Mouse (Mus musculus) bone marrow, adult 2 months (tissue): Measurements from ENCODE around the gene Tmem274. TPM values are rescaled to one million over a fixed set of nuclear protein-coding genes. Genes with fewer than 3 reads are reported as not detected.
"Not testable (repeated sequence)": the region's sequence is repeated elsewhere in the genome, so short reads cannot be mapped to it uniquely, and the experiment has no call there.

Experiments
- H3K27ac ChIP-seq: fragments of 200-500 bp; 2 replicates; pipeline ENCODE4 v1.5.1; 2012; ENCODE audit warnings: low read depth, mild to moderate bottlenecking, control low read depth, inconsistent platforms, low read length; ENCODE audit not compliant: control insufficient read depth, poor library complexity, insufficient read depth
- H3K4me1 ChIP-seq: fragments of 200-500 bp; 2 replicates; pipeline ENCODE4 v1.6.1; 2011; ENCODE audit warnings: low read length; ENCODE audit not compliant: control insufficient read depth, insufficient read depth
- H3K4me3 ChIP-seq: fragments of 200-500 bp; replicated peaks from 2 replicates; pipeline ENCODE3; 2011; ENCODE audit warnings: mild to moderate bottlenecking, low read depth, low read length, control low read depth; ENCODE audit not compliant: control insufficient read depth
- CTCF ChIP-seq: fragments of 200-500 bp; IDR thresholded peaks from 2 replicates; pipeline ENCODE4 v1.5.1; 2011; ENCODE audit warnings: low read length, control low read depth; ENCODE audit not compliant: control insufficient read depth, insufficient read depth
- POLR2A ChIP-seq: fragments of 200-500 bp; IDR thresholded peaks from 2 replicates; pipeline ENCODE4 v1.6.1; 2011; ENCODE audit warnings: low read depth, mild to moderate bottlenecking, control low read depth, low read length, borderline replicate concordance; ENCODE audit not compliant: control insufficient read depth
- WGBS: fragments of 180-500 bp; shearing (Covaris S2); methylation state at CpG from one replicate; pipeline ENCODE4 v1.1.7; 2018; 5-methylcytosine and 5-hydroxymethylcytosine counted together
- polyA plus RNA-seq: library from polyadenylated mRNA; stranded (reverse); fragments of >200 nt; gene quantifications from 2 replicates; pipeline ENCODE4 v1.2.4, GENCODE M21; 2011; ENCODE audit warnings: low replicate concordance; ENCODE audit not compliant: missing spikeins, insufficient read depth, insufficient read length

Tmem274 gene
- polyA plus RNA-seq, 1 experiment = not detected

GRCm38 (mm10) chr4:149446309-149446708 lies 30.9 kb upstream of the Tmem274 start:
- H3K4me3 ChIP-seq = no peak overlapping the region
- TF ChIP-seq CTCF = no peak
- no peak for TF ChIP-seq POLR2A
- WGBS = 71% methylated on average over 1 of the region's 1 CpGs
- no peak overlapping the region for H3K27ac ChIP-seq
- no peaks in the 10 kb centered on the region; the same call in 1 of the 2 replicates for H3K4me1 ChIP-seq

- Histone ChIP-seq H3K27ac (no peak overlapping the region), H3K4me3 (no peak overlapping the region), H3K4me1 (no peaks in the 10 kb centered on the region)
- TF ChIP-seq POLR2A (no peak), CTCF (no peak)
- 75% methylated on average over 3 of the region's 3 CpGs for WGBS
Observed at GRCm38 (mm10) chr4:149450636-149451035, 26.5 kb upstream of the Tmem274 start.

GRCm38 (mm10) chr4:149453656-149454055 lies 23.5 kb upstream of the Tmem274 start:
- TF ChIP-seq POLR2A (no peak), CTCF (peak; percentile 56)
- 67% methylated on average over 4 of the region's 4 CpGs for WGBS
- H3K4me1 ChIP-seq = no peaks in the 10 kb centered on the region
- H3K4me3 ChIP-seq = no peak overlapping the region
- no peak overlapping the region for H3K27ac ChIP-seq

GRCm38 (mm10) chr4:149454263-149454662 lies 22.9 kb upstream of the Tmem274 start:
- H3K4me1 ChIP-seq = no peaks in the 10 kb centered on the region
- TF ChIP-seq CTCF (no peak), POLR2A (no peak)
- WGBS = 86% methylated on average over 17 of the region's 17 CpGs
- no peak overlapping the region for H3K4me3 ChIP-seq
- H3K27ac ChIP-seq = no peak overlapping the region

DNA sequence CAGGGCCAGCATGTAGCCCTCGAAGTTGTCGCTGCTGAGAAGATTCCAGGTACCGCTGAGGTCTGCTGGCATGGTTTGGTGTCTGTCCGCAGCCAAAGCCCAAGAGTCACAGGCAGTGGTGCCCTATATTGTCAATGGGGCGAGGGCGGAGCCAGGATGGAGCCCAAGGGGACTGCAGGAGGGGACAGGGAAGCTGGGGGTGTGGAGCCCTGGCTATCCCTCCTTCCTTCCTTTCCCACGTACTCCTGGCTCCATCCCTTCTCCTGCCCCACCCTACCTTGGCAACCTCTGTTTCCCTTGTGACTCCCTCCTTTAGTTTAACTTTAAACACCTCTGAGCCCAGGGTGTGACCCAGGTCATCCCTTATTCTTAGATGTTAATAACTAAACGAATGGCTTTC lies 22.3 kb upstream of the Tmem274 start, which contains the start of gene Rbp7:
TSS of gene Rbp7 (minus strand) at position 100 of the 400 bp plus-strand sequence.
- no peak within 1 kb of the TSS for H3K4me3 ChIP-seq
- TF ChIP-seq CTCF (no peak), POLR2A (no peak)
- no peak within 1 kb of the TSS for H3K27ac ChIP-seq
- WGBS = 74% methylated on average over 8 of the region's 8 CpGs
- no peaks in the 10 kb centered on the region for H3K4me1 ChIP-seq

DNA sequence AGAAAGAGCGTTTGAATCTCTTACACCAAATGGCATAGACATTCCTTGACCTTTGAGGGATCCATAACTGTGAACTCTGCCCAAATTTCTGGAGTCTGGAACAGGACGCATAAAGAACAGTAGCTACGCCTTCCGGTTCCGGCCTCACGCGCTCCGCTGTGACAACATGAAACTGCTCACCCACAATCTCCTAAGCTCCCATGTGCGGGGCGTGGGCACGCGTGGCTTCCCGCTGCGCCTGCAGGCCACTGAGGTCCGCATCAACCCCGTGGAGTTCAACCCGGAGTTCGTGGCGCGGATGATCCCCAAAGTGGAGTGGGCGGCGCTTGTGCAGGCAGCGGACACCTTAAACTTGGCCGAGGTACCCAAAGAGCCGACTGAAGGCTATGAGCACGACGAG lies 20.0 kb upstream of the Tmem274 start:
- WGBS = 88% methylated on average over 27 of the region's 27 CpGs
- H3K4me1 ChIP-seq, H3K27ac ChIP-seq, H3K4me3 ChIP-seq: not testable (repeated sequence)

- Histone ChIP-seq H3K4me1 (no peaks in the 10 kb centered on the region; the same call in 1 of the 2 replicates), H3K27ac (no peak overlapping the region), H3K4me3 (no peak overlapping the region)
- TF ChIP-seq CTCF = no peak
- TF ChIP-seq POLR2A = no peak
- WGBS = 67% methylated on average over 6 of the region's 6 CpGs
Observed at GRCm38 (mm10) chr4:149457831-149458430, 19.2 kb upstream of the Tmem274 start.

- H3K4me1 ChIP-seq = no peaks in the 10 kb centered on the region; the same call in 1 of the 2 replicates
- H3K27ac ChIP-seq = no peak overlapping the region
- 46% methylated on average over 5 of the region's 5 CpGs for WGBS
- TF ChIP-seq POLR2A (no peak), CTCF (no peak)
- no peak overlapping the region for H3K4me3 ChIP-seq
Observed at GRCm38 (mm10) chr4:149458526-149458925, 18.7 kb upstream of the Tmem274 start.

- 57% methylated on average over 1 of the region's 1 CpGs for WGBS
Observed at GRCm38 (mm10) chr4:149459425-149459824, 17.8 kb upstream of the Tmem274 start.

More at GRCm38 (mm10) chr4:149459425-149459824, 17.8 kb upstream of the Tmem274 start:
- TF ChIP-seq POLR2A = no peak
- TF ChIP-seq CTCF = no peak
- no peak overlapping the region for H3K4me3 ChIP-seq
- H3K27ac ChIP-seq = no peak overlapping the region
- no peaks in the 10 kb centered on the region; the same call in 1 of the 2 replicates for H3K4me1 ChIP-seq
